Mouse (Mus musculus): ENCODE results near the gene Tcf7l2.

DNA sequence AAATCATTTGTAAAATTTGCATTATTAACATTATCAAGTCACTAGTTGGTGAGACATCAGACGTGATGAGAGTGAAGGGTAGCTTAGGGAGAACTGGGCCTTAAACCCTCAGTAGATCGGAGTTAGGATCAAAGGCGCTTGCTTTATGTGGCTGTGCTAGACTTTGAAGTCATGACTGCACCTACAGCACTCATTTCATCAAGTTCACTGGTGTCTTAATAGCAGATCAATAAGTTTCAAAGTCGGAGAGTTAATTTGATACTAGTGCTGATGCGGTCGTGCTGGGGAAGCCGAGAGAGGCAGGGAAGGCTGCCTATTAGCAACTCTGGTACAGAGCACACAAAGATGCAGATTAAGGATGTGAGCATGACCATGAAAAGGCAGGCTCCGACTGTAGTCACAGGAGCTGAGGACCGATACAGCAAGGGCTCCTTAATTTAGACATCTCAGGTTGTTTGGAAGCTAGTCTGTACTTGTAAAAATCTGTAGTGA lies 150.1 kb downstream of the Tcf7l2 start:
- TF ChIP-seq CTCF (conservative IDR thresholded peaks at IDR 0.05; ENCODE audit: insufficient read depth, insufficient read length, low read depth, low read length) (no peak), POLR2A (IDR thresholded peaks at IDR 0.05; ENCODE audit: low read depth, low read length) (no peak)

All from kidney, adult 2 months (tissue).